Mouse (Mus musculus) spleen, adult 2 months (tissue): ENCODE measurements around the gene Nfkb1.

ENCODE experiments used
- CTCF ChIP-seq: fragments of 200-500 bp; IDR thresholded peaks from 2 replicates; pipeline ENCODE4 v1.5.1; 2011; ENCODE audit warnings: mild to moderate bottlenecking, inconsistent platforms; ENCODE audit not compliant: insufficient read depth, insufficient read length, insufficient replicate concordance; ENCODE audit errors: extremely low read depth
- POLR2A ChIP-seq: fragments of 200-500 bp; IDR thresholded peaks from 2 replicates; pipeline ENCODE4 v1.6.1; 2011; ENCODE audit warnings: low read depth, low read length, inconsistent platforms

- TF ChIP-seq POLR2A, result no peak
- no peak for TF ChIP-seq CTCF
Measured at GRCm38 (mm10) chr3:135585482-135585881, 105.9 kb downstream of the Nfkb1 start.
